Comparison of ENCODE assay signal across 8 mouse cellular contexts in the genomic region with DNA sequence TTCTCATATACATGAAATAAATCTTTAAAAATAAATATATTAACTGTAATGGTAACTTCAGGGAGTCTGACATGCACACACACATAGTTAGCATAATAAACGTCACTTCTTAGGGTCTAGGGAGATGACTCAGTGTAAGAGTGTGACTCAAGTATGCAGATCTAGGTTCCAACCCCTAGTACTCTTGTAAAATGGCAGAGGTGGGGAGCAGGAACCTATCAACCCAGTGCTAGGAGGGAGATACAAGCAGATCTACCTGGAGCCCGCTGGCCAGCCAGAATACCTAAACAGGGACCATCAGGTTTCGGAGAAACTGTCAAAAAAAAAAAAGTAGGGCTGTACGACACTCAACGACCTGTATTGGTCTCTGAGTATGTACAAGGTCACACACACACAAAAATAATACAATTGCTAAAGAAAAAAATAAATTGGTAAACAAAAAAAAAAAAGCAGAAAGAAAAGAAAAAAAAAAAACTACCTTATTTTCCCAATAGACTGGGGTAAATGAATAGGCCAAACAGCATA. TPM values are rescaled to one million over a fixed set of nuclear protein-coding genes. Genes with fewer than 3 reads are reported as not detected.
DNase-seq lines count a peak whose midpoint lies in the region; ATAC-seq and TF ChIP-seq lines count a peak whose summit lies in the region.

No protein-coding gene starts in this region.

- peaks cover 46% of the 10 kb centered on the region for H3K36me3 ChIP-seq in heart, embryonic 13.5 days
- peaks cover 10% of the 10 kb centered on the region for H3K36me3 ChIP-seq in ES-Bruce4 (ENCODE audit: control insufficient read depth, insufficient read depth, low read length, poor library complexity, severe bottlenecking)
- H3K36me3 ChIP-seq in forebrain, embryonic 13.5 days (ENCODE audit: poor library complexity, severe bottlenecking), result peaks cover 32% of the 10 kb centered on the region
- no peaks in the 10 kb centered on the region; the same call in 1 of the 2 replicates for H3K36me3 ChIP-seq in liver, embryonic 16.5 days (ENCODE audit: control insufficient read depth, insufficient read depth)

- TF ChIP-seq POLR2A in ES-Bruce4 (IDR thresholded peaks at IDR 0.05; ENCODE audit: insufficient read depth, low read length), result no peak

- H3K27ac ChIP-seq in heart, embryonic 13.5 days (replicated peaks), result peak overlapping the region; percentile 78
- H3K27ac ChIP-seq in ES-Bruce4 (ENCODE audit: insufficient read depth, low read length), result no peak overlapping the region
- no peak overlapping the region for H3K27ac ChIP-seq in forebrain, embryonic 13.5 days
- H3K27ac ChIP-seq in liver, embryonic 16.5 days (ENCODE audit: low read length), result no peak overlapping the region; the same call in 1 of the 2 replicates

- WGBS in heart, embryonic 13.5 days, result 17% methylated on average over 5 of the region's 5 CpGs
- WGBS in forebrain, embryonic 13.5 days, result 23% methylated on average over 5 of the region's 5 CpGs
- 9% methylated on average over 5 of the region's 5 CpGs for WGBS in liver, embryonic 16.5 days (ENCODE audit: insufficient replicate concordance)

- peaks cover 54% of the 10 kb centered on the region for H3K4me1 ChIP-seq in heart, embryonic 13.5 days
- peaks cover 9% of the 10 kb centered on the region for H3K4me1 ChIP-seq in ES-Bruce4 (ENCODE audit: control insufficient read depth, insufficient read depth, low read length)
- H3K4me1 ChIP-seq in forebrain, embryonic 13.5 days, result peaks cover 26% of the 10 kb centered on the region
- peaks cover 38% of the 10 kb centered on the region for H3K4me1 ChIP-seq in liver, embryonic 16.5 days (ENCODE audit: control insufficient read depth, low read depth, low read length)

- DNase-seq in heart, postnatal 4 days, result no peak
- no peak for DNase-seq in thymus, adult 18-20 months
- DNase-seq in urinary bladder, adult 18-20 months (ENCODE audit: low spot score in 2 of 2), result no peak

- TF ChIP-seq CTCF in ES-Bruce4 (IDR thresholded peaks at IDR 0.05; ENCODE audit: low read depth, low read length), result no peak

- no peak for TF ChIP-seq EP300 in ES-Bruce4 (IDR thresholded peaks at IDR 0.05; ENCODE audit: insufficient read depth, low read depth, low read length)

- no peaks in the 10 kb centered on the region for H3K27me3 ChIP-seq in heart, embryonic 13.5 days (replicated peaks)
- no peaks in the 10 kb centered on the region for H3K27me3 ChIP-seq in ES-Bruce4 (ENCODE audit: control insufficient read depth, insufficient read depth, low read length, poor library complexity, severe bottlenecking)
- H3K27me3 ChIP-seq in forebrain, embryonic 13.5 days, result no peaks in the 10 kb centered on the region
- no peaks in the 10 kb centered on the region for H3K27me3 ChIP-seq in liver, embryonic 16.5 days (ENCODE audit: control insufficient read depth, insufficient read depth, low read depth, low read length)

- H3K4me3 ChIP-seq in heart, embryonic 13.5 days, result peak overlapping the region; percentile 66
- H3K4me3 ChIP-seq in ES-Bruce4 (ENCODE audit: low read depth, low read length), result peak overlapping the region; percentile 64
- peak overlapping the region; percentile 63 for H3K4me3 ChIP-seq in forebrain, embryonic 13.5 days
- H3K4me3 ChIP-seq in liver, embryonic 16.5 days (ENCODE audit: low read depth, low read length), result peak overlapping the region; percentile 85

- ATAC-seq in heart, embryonic 13.5 days (ENCODE audit: extremely low read depth, insufficient number of reproducible peaks, low FRiP score, low TSS enrichment), result no peak
- no peak for ATAC-seq in forebrain, embryonic 13.5 days
- ATAC-seq in liver, embryonic 16.5 days (ENCODE audit: low read depth), result no peak
- ATAC-seq in inflammation-experienced regulatory T-cells, adult 6 months, result no peak

- H3K4me2 ChIP-seq in heart, embryonic 13.5 days, result peak overlapping the region; percentile 72
- peak overlapping the region; percentile 55 for H3K4me2 ChIP-seq in forebrain, embryonic 13.5 days
- peak overlapping the region; percentile 56 for H3K4me2 ChIP-seq in liver, embryonic 16.5 days (ENCODE audit: low read depth, low read length)

- H3K9ac ChIP-seq in heart, embryonic 13.5 days, result peak overlapping the region; percentile 74
- H3K9ac ChIP-seq in ES-Bruce4 (ENCODE audit: low read depth, poor library complexity, severe bottlenecking), result peak overlapping the region; percentile 56
- H3K9ac ChIP-seq in forebrain, embryonic 13.5 days, result peak overlapping the region; percentile 59
- peak overlapping the region; percentile 4; the same call in 1 of the 2 replicates for H3K9ac ChIP-seq in liver, embryonic 16.5 days (ENCODE audit: low read depth, low read length)

- H3K9me3 ChIP-seq in heart, embryonic 13.5 days, result no peaks in the 10 kb centered on the region
- no peaks in the 10 kb centered on the region for H3K9me3 ChIP-seq in ES-Bruce4 (replicated peaks; ENCODE audit: control insufficient read depth, insufficient read depth, low read length, poor library complexity, severe bottlenecking)
- no peaks in the 10 kb centered on the region for H3K9me3 ChIP-seq in forebrain, embryonic 13.5 days (replicated peaks)
- no peaks in the 10 kb centered on the region for H3K9me3 ChIP-seq in liver, embryonic 16.5 days (replicated peaks; ENCODE audit: control insufficient read depth, low read length)

RNA-seq across cellular contexts. Expression of a gene that starts 0.3 kb away (rescaled TPM):
- polyA plus RNA-seq in heart, embryonic 13.5 days (2015; fragmentation: Nextera tagmentation; extraction: Ambion mirVana), result 4.3 and 4.4 TPM in 2 replicates
- total RNA-seq in heart, postnatal 4 days (2021), result 1 to 10 TPM; 7.9 to 9.9 TPM
- 1.9 and 3.2 TPM in 2 replicates for polyA plus RNA-seq in ES-Bruce4 (2011; ENCODE audit: insufficient read depth, insufficient read length, low read depth, missing spikeins)
- polyA plus RNA-seq in forebrain, embryonic 13.5 days (2015; fragmentation: Nextera tagmentation; extraction: Ambion mirVana), result 3.6 and 4.5 TPM in 2 replicates
- 3.9 and 4.7 TPM in 2 replicates for polyA plus RNA-seq in liver, embryonic 16.5 days (2015; fragmentation: Nextera tagmentation; extraction: Ambion mirVana)
- 1 to 10 TPM; 3.3 to 4.7 (median 4.5) TPM for polyA plus RNA-seq in inflammation-experienced regulatory T-cells, adult 6 months (2017; shearing (Covaris generic))

RNA-seq across cellular contexts. Expression of a gene that starts 4.1 kb away (rescaled TPM):
- polyA plus RNA-seq in heart, embryonic 13.5 days (2015; fragmentation: Nextera tagmentation; extraction: Ambion mirVana), result 69.1 and 78.1 TPM in 2 replicates
- 100 to 1,000 TPM in 1 of 2 experiments, 10 to 100 TPM in 1; 99.4 to 106 TPM for total RNA-seq in heart, postnatal 4 days (2021)
- 63.2 and 68.7 TPM in 2 replicates for polyA plus RNA-seq in ES-Bruce4 (2011; ENCODE audit: insufficient read depth, insufficient read length, low read depth, missing spikeins)
- polyA plus RNA-seq in forebrain, embryonic 13.5 days (2015; fragmentation: Nextera tagmentation; extraction: Ambion mirVana), result 95.8 and 99.4 TPM in 2 replicates
- 40.7 and 41.2 TPM in 2 replicates for polyA plus RNA-seq in liver, embryonic 16.5 days (2015; fragmentation: Nextera tagmentation; extraction: Ambion mirVana)
- 100 to 1,000 TPM; 185 to 341 (median 339) TPM for polyA plus RNA-seq in inflammation-experienced regulatory T-cells, adult 6 months (2017; shearing (Covaris generic))

RNA-seq across cellular contexts. Expression of a gene that starts 11.0 kb away (rescaled TPM):
- 36.6 and 40.9 TPM in 2 replicates for polyA plus RNA-seq in heart, embryonic 13.5 days (2015; fragmentation: Nextera tagmentation; extraction: Ambion mirVana)
- total RNA-seq in heart, postnatal 4 days (2021), result 10 to 100 TPM; 64.9 to 66.4 TPM
- polyA plus RNA-seq in ES-Bruce4 (2011; ENCODE audit: insufficient read depth, insufficient read length, low read depth, missing spikeins), result 23.0 and 23.9 TPM in 2 replicates
- polyA plus RNA-seq in forebrain, embryonic 13.5 days (2015; fragmentation: Nextera tagmentation; extraction: Ambion mirVana), result 11.6 and 12.9 TPM in 2 replicates
- 13.9 and 17.2 TPM in 2 replicates for polyA plus RNA-seq in liver, embryonic 16.5 days (2015; fragmentation: Nextera tagmentation; extraction: Ambion mirVana)
- polyA plus RNA-seq in inflammation-experienced regulatory T-cells, adult 6 months (2017; shearing (Covaris generic)), result 1 to 10 TPM in 2 of 3 experiments, under 1 TPM in 1; 0.93 to 2.4 (median 1.1) TPM

RNA-seq across cellular contexts. Expression of a gene that starts 24.8 kb away (rescaled TPM):
- 9.2 and 10.2 TPM in 2 replicates for polyA plus RNA-seq in heart, embryonic 13.5 days (2015; fragmentation: Nextera tagmentation; extraction: Ambion mirVana)
- total RNA-seq in heart, postnatal 4 days (2021), result 10 to 100 TPM; 27.2 to 27.9 TPM
- polyA plus RNA-seq in ES-Bruce4 (2011; ENCODE audit: insufficient read depth, insufficient read length, low read depth, missing spikeins), result not detected in 2 replicates
- 3.7 and 4.2 TPM in 2 replicates for polyA plus RNA-seq in forebrain, embryonic 13.5 days (2015; fragmentation: Nextera tagmentation; extraction: Ambion mirVana)
- 4.2 and 4.3 TPM in 2 replicates for polyA plus RNA-seq in liver, embryonic 16.5 days (2015; fragmentation: Nextera tagmentation; extraction: Ambion mirVana)
- under 1 TPM in 2 of 3 experiments, not detected in 1; 0.13 to 0.21 TPM for polyA plus RNA-seq in inflammation-experienced regulatory T-cells, adult 6 months (2017; shearing (Covaris generic))

RNA-seq across cellular contexts. Expression of a gene that starts 25.9 kb away (rescaled TPM):
- 89.7 and 91.8 TPM in 2 replicates for polyA plus RNA-seq in heart, embryonic 13.5 days (2015; fragmentation: Nextera tagmentation; extraction: Ambion mirVana)
- 10 to 100 TPM; 69.4 to 70.7 TPM for total RNA-seq in heart, postnatal 4 days (2021)
- 82.0 and 102 TPM in 2 replicates for polyA plus RNA-seq in ES-Bruce4 (2011; ENCODE audit: insufficient read depth, insufficient read length, low read depth, missing spikeins)
- polyA plus RNA-seq in forebrain, embryonic 13.5 days (2015; fragmentation: Nextera tagmentation; extraction: Ambion mirVana), result 99.2 and 101 TPM in 2 replicates
- polyA plus RNA-seq in liver, embryonic 16.5 days (2015; fragmentation: Nextera tagmentation; extraction: Ambion mirVana), result 46.6 and 48.2 TPM in 2 replicates
- 10 to 100 TPM; 52.0 to 70.5 (median 54.7) TPM for polyA plus RNA-seq in inflammation-experienced regulatory T-cells, adult 6 months (2017; shearing (Covaris generic))

Comparison
In these comparisons a context has a peak if more than half of its experiments do, and no peak if none do; other contexts are left out.
1. H3K9ac ChIP-seq: peak in every context shown above with its lines; median percentile 74 in heart, embryonic 13.5 days; 59 in forebrain, embryonic 13.5 days; 56 in ES-Bruce4; 4 in liver, embryonic 16.5 days.